Mouse (Mus musculus): Measurements from ENCODE around the gene Slmap. TPM values are rescaled to one million over a fixed set of nuclear protein-coding genes. Genes with fewer than 3 reads are reported as not detected.

Slmap gene
- polyA plus RNA-seq, 2 experiments: 9.5 to 10.4 TPM

DNA sequence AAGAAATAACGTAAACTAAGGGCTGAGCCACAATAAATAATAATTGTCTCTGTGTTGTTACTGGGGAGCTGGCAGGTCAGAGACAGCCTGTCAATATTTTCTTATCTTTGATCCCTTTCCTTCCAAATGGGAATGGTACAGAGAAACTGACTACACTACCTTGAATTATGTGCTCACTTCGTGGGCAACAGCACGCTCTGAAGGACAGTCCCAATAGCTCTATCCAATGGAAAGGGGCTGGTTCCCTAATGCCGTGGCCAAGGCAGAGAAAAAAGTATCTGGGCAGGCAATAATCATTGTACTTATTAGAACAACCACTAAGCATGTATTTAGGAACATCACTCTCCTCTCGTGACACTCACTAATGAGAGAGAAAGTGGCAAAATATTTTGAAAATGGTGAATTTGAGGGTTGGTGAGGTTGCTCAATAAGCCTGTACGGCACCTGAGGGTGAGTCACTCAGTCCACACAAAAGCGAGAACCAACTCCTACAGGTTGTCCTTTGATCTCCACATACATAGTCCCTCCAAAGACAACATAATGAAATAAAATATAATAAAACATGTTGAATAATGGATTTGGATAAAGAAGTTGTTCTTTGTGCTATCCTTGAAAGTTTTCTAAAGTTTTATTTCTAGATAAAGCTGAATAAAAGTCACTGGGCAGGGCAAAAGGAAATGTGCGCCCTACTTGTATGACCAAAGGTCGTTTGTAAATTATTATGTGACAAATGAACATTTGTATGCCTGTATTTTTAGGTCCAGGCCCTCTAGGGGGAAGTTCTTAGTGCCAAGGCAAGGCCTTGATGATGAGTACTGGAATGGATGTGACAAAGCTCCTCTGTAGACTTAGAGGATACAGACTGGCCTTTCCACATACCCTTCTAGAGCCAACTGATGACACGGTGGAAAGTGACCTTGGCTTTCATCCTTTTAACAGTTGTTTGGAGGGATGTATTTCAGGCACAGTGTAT is 13.1 kb upstream of the Slmap start:
- H3K9me3 ChIP-seq (ENCODE audit: control insufficient read depth, low read length): no peaks in the 10 kb centered on the region
- DNase-seq (ENCODE audit: low read depth in 3 of 3, low spot score in 3 of 3): no peak
- no peak for ATAC-seq (ENCODE audit: insufficient read depth)
- no peak overlapping the region for H3K4me3 ChIP-seq (ENCODE audit: insufficient read depth in 1 of 2, low read depth in 2 of 2, low read length in 2 of 2)
- no peaks in the 10 kb centered on the region for H3K4me1 ChIP-seq (replicated peaks; ENCODE audit: control insufficient read depth in 2 of 2, insufficient read depth in 2 of 2, low read length in 1 of 2)
- 66% methylated on average over 10 of the region's 10 CpGs for WGBS (ENCODE audit: insufficient replicate concordance)
- H3K27me3 ChIP-seq (ENCODE audit: control insufficient read depth, insufficient read depth, low read length): no peaks in the 10 kb centered on the region
- H3K9ac ChIP-seq (replicated peaks): no peak overlapping the region
- H3K27ac ChIP-seq: no peak overlapping the region
- TF ChIP-seq CTCF (IDR thresholded peaks at IDR 0.05; ENCODE audit: low read depth) (no peak), EP300 (IDR thresholded peaks at IDR 0.05; ENCODE audit: low read depth) (no peak)
- no peak overlapping the region for H3K4me2 ChIP-seq (ENCODE audit: low read depth)
- no peaks in the 10 kb centered on the region for H3K36me3 ChIP-seq (replicated peaks; ENCODE audit: control insufficient read depth, insufficient read depth, low read depth)

DNA sequence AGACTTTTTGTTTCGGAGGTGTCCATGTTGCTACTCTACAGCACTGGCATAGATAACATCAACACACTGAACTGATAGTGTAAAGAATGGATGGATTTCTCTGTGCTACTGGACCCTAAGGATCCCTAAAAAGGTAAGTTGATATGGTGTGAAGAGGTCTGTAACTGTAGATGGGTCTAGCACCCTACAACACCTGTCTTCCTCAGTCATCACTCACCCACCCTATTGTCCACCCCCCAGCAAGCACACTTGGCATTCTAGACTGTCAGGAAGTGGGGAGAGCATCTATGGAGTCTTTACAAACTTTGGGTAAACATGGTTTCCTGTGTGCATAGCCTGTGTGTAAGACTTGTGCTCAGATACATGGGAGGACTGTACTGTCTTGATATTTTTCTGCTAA is 7.4 kb upstream of the Slmap start:
- TF ChIP-seq CTCF (IDR thresholded peaks at IDR 0.05; ENCODE audit: low read depth) (no peak), EP300 (IDR thresholded peaks at IDR 0.05; ENCODE audit: low read depth) (no peak)
- ATAC-seq (ENCODE audit: insufficient read depth) (no peak), DNase-seq (ENCODE audit: low read depth in 3 of 3, low spot score in 3 of 3) (no peak)
- H3K4me3 ChIP-seq (ENCODE audit: insufficient read depth in 1 of 2, low read depth in 2 of 2, low read length in 2 of 2): no peak overlapping the region
- H3K4me2 ChIP-seq (ENCODE audit: low read depth): no peak overlapping the region
- H3K36me3 ChIP-seq (replicated peaks; ENCODE audit: control insufficient read depth, insufficient read depth, low read depth): no peaks in the 10 kb centered on the region
- H3K9ac ChIP-seq (replicated peaks): no peak overlapping the region
- H3K27ac ChIP-seq: no peak overlapping the region
- no peaks in the 10 kb centered on the region for H3K9me3 ChIP-seq (ENCODE audit: control insufficient read depth, low read length)
- no peaks in the 10 kb centered on the region for H3K4me1 ChIP-seq (replicated peaks; ENCODE audit: control insufficient read depth in 2 of 2, insufficient read depth in 2 of 2, low read length in 1 of 2)
- WGBS (ENCODE audit: insufficient replicate concordance): 79% methylated on average over 1 of the region's 1 CpGs
- H3K27me3 ChIP-seq (ENCODE audit: control insufficient read depth, insufficient read depth, low read length): no peaks in the 10 kb centered on the region

DNA sequence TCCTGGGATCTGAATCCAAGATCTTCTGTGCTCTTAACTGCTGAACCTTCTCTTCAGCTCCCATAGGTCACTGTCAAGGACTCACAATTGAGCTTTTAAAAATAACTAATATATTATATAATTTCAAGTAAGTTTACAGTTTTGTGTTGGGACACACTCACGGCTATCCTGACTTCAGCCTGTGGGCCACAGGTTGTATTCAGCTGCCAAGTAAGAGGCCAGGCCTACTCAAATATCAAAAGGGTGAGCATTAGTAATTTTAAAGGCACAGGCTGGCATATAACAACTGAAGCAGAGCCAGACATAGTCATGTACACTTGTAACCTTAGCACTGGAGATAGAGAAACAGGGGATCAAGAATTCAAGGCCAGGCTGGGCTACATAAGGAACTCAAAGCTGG is 5.8 kb upstream of the Slmap start:
- TF ChIP-seq CTCF (IDR thresholded peaks at IDR 0.05; ENCODE audit: low read depth) (no peak), EP300 (IDR thresholded peaks at IDR 0.05; ENCODE audit: low read depth) (no peak)
- DNase-seq (ENCODE audit: low read depth in 3 of 3, low spot score in 3 of 3) (no peak), ATAC-seq (ENCODE audit: insufficient read depth) (no peak)
- H3K9ac ChIP-seq (replicated peaks): no peak overlapping the region
- no peaks in the 10 kb centered on the region for H3K9me3 ChIP-seq (ENCODE audit: control insufficient read depth, low read length)
- H3K27me3 ChIP-seq (ENCODE audit: control insufficient read depth, insufficient read depth, low read length): no peaks in the 10 kb centered on the region
- H3K36me3 ChIP-seq (replicated peaks; ENCODE audit: control insufficient read depth, insufficient read depth, low read depth): no peaks in the 10 kb centered on the region
- no peaks in the 10 kb centered on the region for H3K4me1 ChIP-seq (replicated peaks; ENCODE audit: control insufficient read depth in 2 of 2, insufficient read depth in 2 of 2, low read length in 1 of 2)
- H3K27ac ChIP-seq: no peak overlapping the region
- no peak overlapping the region for H3K4me3 ChIP-seq (ENCODE audit: insufficient read depth in 1 of 2, low read depth in 2 of 2, low read length in 2 of 2)
- no peak overlapping the region for H3K4me2 ChIP-seq (ENCODE audit: low read depth)
- WGBS (ENCODE audit: insufficient replicate concordance): 59% methylated on average over 1 of the region's 1 CpGs

DNA sequence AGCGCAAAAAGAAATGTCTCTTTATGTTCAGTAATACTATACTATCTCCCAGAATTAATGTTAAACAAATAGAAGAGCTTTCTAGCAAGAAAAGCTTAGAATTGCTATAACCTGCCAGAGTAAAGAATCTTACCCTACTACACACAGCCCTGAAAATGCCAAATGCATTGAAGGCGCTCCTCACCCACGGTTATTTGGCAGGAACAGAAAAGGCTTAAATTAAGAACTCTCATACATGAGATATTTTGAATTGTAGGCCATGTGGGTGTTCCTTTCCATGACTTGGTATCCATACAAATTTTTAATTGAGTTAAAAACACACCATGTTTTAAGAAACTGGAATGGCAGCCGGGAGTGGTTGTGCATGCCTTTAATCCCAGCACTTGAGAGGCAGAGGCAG is 4.5 kb upstream of the Slmap start:
- no peak overlapping the region for H3K27ac ChIP-seq
- WGBS (ENCODE audit: insufficient replicate concordance): 80% methylated on average over 4 of the region's 4 CpGs
- TF ChIP-seq CTCF (IDR thresholded peaks at IDR 0.05; ENCODE audit: low read depth) (no peak), EP300 (IDR thresholded peaks at IDR 0.05; ENCODE audit: low read depth) (no peak)
- no peak overlapping the region for H3K4me3 ChIP-seq (ENCODE audit: insufficient read depth in 1 of 2, low read depth in 2 of 2, low read length in 2 of 2)
- H3K4me2 ChIP-seq (ENCODE audit: low read depth): no peak overlapping the region
- H3K9me3 ChIP-seq (ENCODE audit: control insufficient read depth, low read length): no peaks in the 10 kb centered on the region
- DNase-seq (ENCODE audit: low read depth in 3 of 3, low spot score in 3 of 3): no peak
- peaks cover 0 to 3% of the 10 kb centered on the region in 2 experiments; a peak in 1 of 4 replicates for H3K4me1 ChIP-seq (replicated peaks; ENCODE audit: control insufficient read depth in 2 of 2, insufficient read depth in 2 of 2, low read length in 1 of 2)
- no peak overlapping the region for H3K9ac ChIP-seq (replicated peaks)
- H3K27me3 ChIP-seq (ENCODE audit: control insufficient read depth, insufficient read depth, low read length): no peaks in the 10 kb centered on the region
- no peaks in the 10 kb centered on the region for H3K36me3 ChIP-seq (replicated peaks; ENCODE audit: control insufficient read depth, insufficient read depth, low read depth)
- ATAC-seq (ENCODE audit: insufficient read depth): no peak

All from liver, embryonic 14.5 days (tissue).